Mouse (Mus musculus): Measurements from ENCODE around the gene Ahsg.
"Not testable (repeated sequence)": the region's sequence is repeated elsewhere in the genome, so short reads cannot be mapped to it uniquely, and the experiment has no call there.

- TF ChIP-seq CTCF (conservative IDR thresholded peaks at IDR 0.05; ENCODE audit: low read length); NANOG (IDR thresholded peaks at IDR 0.05; ENCODE audit: borderline replicate concordance, low read length); POU5F1 (IDR thresholded peaks at IDR 0.05; ENCODE audit: borderline replicate concordance, low read length): not testable (repeated sequence)
Observed at GRCm38 (mm10) chr16:22941825-22942476, 50.9 kb downstream of the Ahsg start.
